Mouse (Mus musculus): ENCODE data around the gene Lrrc4c. TPM values are rescaled to one million over a fixed set of nuclear protein-coding genes. Genes with fewer than 3 reads are reported as not detected.

The Lrrc4c gene
- polyA plus RNA-seq, 1 experiment from 2014 or later, result 0.66 TPM

DNA sequence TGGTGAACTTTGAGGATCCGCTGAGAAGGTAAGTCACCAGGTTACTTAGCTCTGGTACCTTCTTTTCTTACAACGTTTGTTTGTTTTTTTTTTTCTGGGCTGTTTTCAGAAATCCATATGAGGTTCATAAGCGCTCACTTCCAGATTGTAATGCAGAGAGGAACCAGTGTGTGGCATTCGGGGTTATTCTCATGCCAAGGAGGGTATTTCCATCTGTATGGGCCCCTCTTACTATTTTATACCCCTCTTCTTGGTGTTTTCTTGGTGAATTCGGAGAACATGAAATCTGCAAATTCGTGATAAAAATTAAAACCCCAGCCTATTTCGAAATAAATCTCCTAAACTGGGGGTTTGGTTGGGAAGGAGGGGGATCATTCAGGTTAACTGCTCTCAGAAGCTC lies 587 bp downstream of the Lrrc4c start:
- 28% methylated on average over 7 of the region's 7 CpGs for WGBS
- H3K27ac ChIP-seq (ENCODE audit: low read depth), result no peak overlapping the region
- no peaks in the 10 kb centered on the region for H3K4me1 ChIP-seq (ENCODE audit: insufficient read depth)
- no peak for ATAC-seq (ENCODE audit: insufficient read depth)
- H3K27me3 ChIP-seq (ENCODE audit: insufficient read depth, low read length), result no peaks in the 10 kb centered on the region
- no peaks in the 10 kb centered on the region for H3K36me3 ChIP-seq (ENCODE audit: insufficient read depth)
- no peak for TF ChIP-seq CTCF (IDR thresholded peaks at IDR 0.05; ENCODE audit: low read depth)
- no peak overlapping the region for H3K4me3 ChIP-seq (ENCODE audit: low read depth, low read length)
- peak overlapping the region; percentile 54 for H3K4me2 ChIP-seq
- no peaks in the 10 kb centered on the region for H3K9me3 ChIP-seq (ENCODE audit: low read depth, low read length)
- DNase-seq, result peak; percentile 1
- no peak overlapping the region for H3K9ac ChIP-seq

DNA sequence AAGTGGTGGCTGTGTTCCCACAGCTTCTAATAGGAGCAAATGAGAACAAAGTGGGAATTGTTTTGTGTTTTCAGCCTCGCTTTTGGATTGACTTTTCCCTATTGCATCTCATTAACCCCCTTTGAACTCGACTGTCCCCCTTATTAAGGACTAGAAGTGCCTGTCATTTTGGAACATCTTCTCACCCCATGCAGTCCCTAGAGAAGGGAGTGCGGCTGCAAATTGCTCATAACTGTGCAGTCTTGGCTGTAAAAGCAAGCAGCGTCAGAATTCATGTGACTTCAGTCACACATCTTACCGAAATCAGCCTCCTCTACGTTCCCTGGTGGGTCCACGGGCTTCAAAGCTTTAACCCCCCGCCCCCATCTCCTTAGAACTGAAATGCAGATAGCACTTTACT lies 1.2 kb downstream of the Lrrc4c start:
- no peak overlapping the region for H3K4me3 ChIP-seq (ENCODE audit: low read depth, low read length)

DNA sequence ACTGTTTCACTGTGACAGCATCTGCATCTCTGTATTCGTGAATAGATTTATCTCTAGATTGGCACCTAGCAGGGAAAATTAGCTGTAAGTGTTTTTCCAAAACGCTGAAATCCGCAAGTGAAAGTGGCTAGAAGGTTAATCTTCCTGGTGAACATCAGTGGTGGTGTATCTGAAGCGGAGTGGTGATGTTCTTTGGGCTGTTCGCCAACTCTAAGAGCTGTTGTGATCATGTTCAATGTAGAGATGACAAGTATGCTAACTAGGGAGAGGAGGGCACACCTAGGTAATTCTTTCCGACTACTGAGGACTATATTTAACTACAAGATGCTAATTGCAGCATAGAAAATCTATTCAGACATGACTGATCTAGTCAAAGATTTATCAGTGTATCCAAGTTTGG lies 1.7 kb downstream of the Lrrc4c start:
- Histone ChIP-seq H3K27me3 (ENCODE audit: insufficient read depth, low read length) (no peaks in the 10 kb centered on the region), H3K4me2 (peak overlapping the region; percentile 36; the same call in 1 of the 2 replicates), H3K9ac (no peak overlapping the region), H3K4me3 (ENCODE audit: low read depth, low read length) (no peak overlapping the region), H3K36me3 (ENCODE audit: insufficient read depth) (no peaks in the 10 kb centered on the region), H3K4me1 (ENCODE audit: insufficient read depth) (no peaks in the 10 kb centered on the region), H3K27ac (ENCODE audit: low read depth) (no peak overlapping the region), H3K9me3 (ENCODE audit: low read depth, low read length) (no peaks in the 10 kb centered on the region)
- 35% methylated on average over 6 of the region's 6 CpGs for WGBS
- no peak for TF ChIP-seq CTCF (IDR thresholded peaks at IDR 0.05; ENCODE audit: low read depth)
- no peak for DNase-seq
- no peak for ATAC-seq (ENCODE audit: insufficient read depth)

More for the DNA sequence above, 1.2 kb downstream of the Lrrc4c start:
- no peak for ATAC-seq (ENCODE audit: insufficient read depth)
- no peak for TF ChIP-seq CTCF (IDR thresholded peaks at IDR 0.05; ENCODE audit: low read depth)
- peak overlapping the region; percentile 36; the same call in 1 of the 2 replicates for H3K4me2 ChIP-seq
- DNase-seq, result no peak
- no peak overlapping the region for H3K27ac ChIP-seq (ENCODE audit: low read depth)
- WGBS, result 14% methylated on average over 8 of the region's 8 CpGs
- H3K36me3 ChIP-seq (ENCODE audit: insufficient read depth), result no peaks in the 10 kb centered on the region
- H3K9me3 ChIP-seq (ENCODE audit: low read depth, low read length), result no peaks in the 10 kb centered on the region
- H3K4me1 ChIP-seq (ENCODE audit: insufficient read depth), result no peaks in the 10 kb centered on the region
- H3K9ac ChIP-seq, result no peak overlapping the region
- no peaks in the 10 kb centered on the region for H3K27me3 ChIP-seq (ENCODE audit: insufficient read depth, low read length)

DNA sequence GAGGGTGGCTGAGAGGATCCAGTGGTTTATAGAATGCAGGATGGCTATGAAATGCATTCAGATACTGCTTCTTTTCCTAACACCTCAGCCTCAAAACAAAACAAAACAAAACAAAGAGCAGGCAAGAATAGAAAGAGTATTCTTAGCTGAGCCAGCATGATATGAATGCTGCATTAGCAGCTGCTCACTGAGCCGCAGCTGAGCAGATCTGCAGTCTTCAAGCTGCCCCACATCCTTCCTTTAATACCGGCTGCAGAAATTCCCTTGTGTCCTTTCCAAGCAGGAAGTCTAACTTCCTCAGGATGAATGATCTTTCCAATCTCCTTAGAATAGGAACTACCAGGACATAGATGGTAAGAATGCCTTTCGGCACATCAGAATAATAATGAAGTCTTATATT lies 16.7 kb downstream of the Lrrc4c start:
- no peak overlapping the region for H3K27ac ChIP-seq (ENCODE audit: low read depth)
- DNase-seq (peak; percentile 38), ATAC-seq (ENCODE audit: insufficient read depth) (0 out of 2 replicates have a peak, but pooled peaks have one; percentile 21)
- no peaks in the 10 kb centered on the region for H3K9me3 ChIP-seq (ENCODE audit: low read depth, low read length)
- no peak overlapping the region for H3K4me2 ChIP-seq
- TF ChIP-seq CTCF (IDR thresholded peaks at IDR 0.05; ENCODE audit: low read depth), result no peak
- no peaks in the 10 kb centered on the region for H3K36me3 ChIP-seq (ENCODE audit: insufficient read depth)
- 51% methylated on average over 3 of the region's 3 CpGs for WGBS
- H3K27me3 ChIP-seq (ENCODE audit: insufficient read depth, low read length), result no peaks in the 10 kb centered on the region
- no peak overlapping the region for H3K4me3 ChIP-seq (ENCODE audit: low read depth, low read length)
- no peak overlapping the region for H3K9ac ChIP-seq
- H3K4me1 ChIP-seq (ENCODE audit: insufficient read depth), result no peaks in the 10 kb centered on the region

DNA sequence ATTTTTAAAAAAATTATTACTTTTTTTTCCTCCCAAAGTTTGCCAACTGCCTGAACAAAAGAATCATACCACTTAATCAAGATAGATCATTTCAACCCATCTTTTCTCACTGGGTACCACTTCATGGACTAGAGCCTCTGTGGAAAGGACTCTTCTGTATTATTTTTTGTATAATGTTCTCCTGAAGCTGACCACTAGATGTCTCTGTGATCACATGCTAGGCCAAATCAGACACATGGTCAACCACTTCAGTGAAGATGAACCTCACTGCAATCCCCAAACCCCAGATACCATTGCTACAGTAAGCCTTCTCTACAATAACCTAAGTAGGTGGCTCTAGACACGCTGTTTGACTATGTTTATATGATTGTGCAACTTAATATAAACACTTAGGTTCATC lies 19.4 kb downstream of the Lrrc4c start:
- H3K4me3 ChIP-seq (ENCODE audit: low read depth, low read length), result no peak overlapping the region
- ATAC-seq (ENCODE audit: insufficient read depth) (no peak), DNase-seq (peak; percentile 62)
- WGBS, result 21% methylated on average over 1 of the region's 1 CpGs
- no peak overlapping the region for H3K27ac ChIP-seq (ENCODE audit: low read depth)
- no peak overlapping the region for H3K9ac ChIP-seq
- no peak overlapping the region for H3K4me2 ChIP-seq
- TF ChIP-seq CTCF (IDR thresholded peaks at IDR 0.05; ENCODE audit: low read depth), result peak; percentile 55
- H3K27me3 ChIP-seq (ENCODE audit: insufficient read depth, low read length), result no peaks in the 10 kb centered on the region
- no peaks in the 10 kb centered on the region for H3K36me3 ChIP-seq (ENCODE audit: insufficient read depth)
- no peaks in the 10 kb centered on the region for H3K4me1 ChIP-seq (ENCODE audit: insufficient read depth)
- no peaks in the 10 kb centered on the region for H3K9me3 ChIP-seq (ENCODE audit: low read depth, low read length)

DNA sequence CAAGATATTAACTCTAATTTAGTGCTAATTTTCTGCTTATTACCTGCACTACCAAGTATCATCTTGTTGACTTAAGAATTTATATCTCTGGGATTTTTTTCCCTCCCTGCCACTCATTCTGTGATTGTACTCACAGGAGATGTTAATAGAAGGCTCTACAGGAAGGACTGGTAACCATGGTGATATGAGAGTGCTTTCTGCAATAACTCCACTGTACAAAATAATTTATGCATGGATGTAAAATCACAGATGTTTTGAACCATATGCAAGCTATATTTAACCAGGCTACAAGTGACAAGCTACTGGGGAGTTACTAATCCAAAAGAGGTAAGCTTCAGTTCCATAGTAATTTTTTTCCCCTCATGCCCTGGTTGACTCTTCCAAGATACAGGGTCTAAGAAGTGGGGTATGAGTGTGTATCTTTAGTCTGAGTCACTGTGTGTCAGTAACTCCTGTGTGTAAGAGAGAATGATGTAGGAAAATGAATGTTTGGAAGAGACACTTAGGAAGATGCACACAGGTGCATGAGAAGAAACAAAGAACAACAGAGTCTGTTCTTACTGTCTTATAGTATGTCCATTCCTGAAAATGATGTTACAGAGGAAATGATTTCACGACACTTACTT lies 83.3 kb downstream of the Lrrc4c start:
- H3K36me3 ChIP-seq (ENCODE audit: insufficient read depth), result no peaks in the 10 kb centered on the region
- H3K4me3 ChIP-seq (ENCODE audit: low read depth, low read length), result no peak overlapping the region
- no peak overlapping the region for H3K4me2 ChIP-seq
- 83% methylated on average over 1 of the region's 1 CpGs for WGBS
- H3K9ac ChIP-seq, result no peak overlapping the region
- H3K27me3 ChIP-seq (ENCODE audit: insufficient read depth, low read length), result no peaks in the 10 kb centered on the region
- no peak for TF ChIP-seq CTCF (IDR thresholded peaks at IDR 0.05; ENCODE audit: low read depth)
- ATAC-seq (ENCODE audit: insufficient read depth) (no peak), DNase-seq (no peak)
- H3K9me3 ChIP-seq (ENCODE audit: low read depth, low read length), result no peaks in the 10 kb centered on the region
- no peaks in the 10 kb centered on the region for H3K4me1 ChIP-seq (ENCODE audit: insufficient read depth)
- H3K27ac ChIP-seq (ENCODE audit: low read depth), result no peak overlapping the region

DNA sequence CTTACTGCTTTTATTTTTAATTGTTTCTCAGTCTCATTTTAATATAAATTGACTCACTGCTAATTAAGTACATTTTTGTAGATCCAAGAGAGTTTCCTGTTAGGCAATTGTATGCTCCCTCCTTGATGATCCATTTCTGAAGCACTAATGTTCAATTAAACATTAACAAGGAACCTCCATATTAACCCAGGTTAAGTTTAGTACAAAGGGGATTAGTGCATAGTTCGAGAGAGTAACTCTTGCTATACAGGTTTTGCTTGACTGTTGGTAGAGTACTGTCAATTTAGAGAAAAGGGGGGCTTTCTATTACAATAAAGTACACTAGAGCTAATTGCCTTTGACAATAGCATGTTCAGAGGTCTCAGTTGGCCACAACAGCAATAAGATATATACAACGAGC lies 84.5 kb downstream of the Lrrc4c start:
- no peaks in the 10 kb centered on the region for H3K36me3 ChIP-seq (ENCODE audit: insufficient read depth)
- no peak for DNase-seq
- no peaks in the 10 kb centered on the region for H3K27me3 ChIP-seq (ENCODE audit: insufficient read depth, low read length)
- ATAC-seq (ENCODE audit: insufficient read depth), result no peak
- no peak overlapping the region for H3K4me2 ChIP-seq
- no peak for TF ChIP-seq CTCF (IDR thresholded peaks at IDR 0.05; ENCODE audit: low read depth)
- H3K9ac ChIP-seq, result no peak overlapping the region
- no peaks in the 10 kb centered on the region for H3K9me3 ChIP-seq (ENCODE audit: low read depth, low read length)
- 64% methylated on average over 2 of the region's 2 CpGs for WGBS
- H3K4me1 ChIP-seq (ENCODE audit: insufficient read depth), result no peaks in the 10 kb centered on the region
- no peak overlapping the region for H3K4me3 ChIP-seq (ENCODE audit: low read depth, low read length)
- H3K27ac ChIP-seq (ENCODE audit: low read depth), result no peak overlapping the region

Data from lung, embryonic 14.5 days (tissue).